Mouse (Mus musculus): ENCODE results near the gene Apobec1. TPM values are rescaled to one million over a fixed set of nuclear protein-coding genes. Genes with fewer than 3 reads are reported as not detected.
"Not testable (repeated sequence)": the region's sequence is repeated elsewhere in the genome, so short reads cannot be mapped to it uniquely, and the experiment has no call there.

Gene Apobec1
- total and polyA plus RNA-seq, 3 experiments, result 4.5 to 5.8 TPM; not detected in 1

GRCm38 (mm10) chr6:122543574-122543973 is 58.7 kb downstream of the Apobec1 start:
- no peaks in the 10 kb centered on the region for H3K9me3 ChIP-seq (replicated peaks; ENCODE audit: insufficient read depth, low read length)
- no peak overlapping the region for H3K9ac ChIP-seq (ENCODE audit: control insufficient read depth, low read depth, low read length, poor library complexity, severe bottlenecking)
- no peak for TF ChIP-seq MAX (IDR thresholded peaks at IDR 0.05; ENCODE audit: low read length)
- DNase-seq (ENCODE audit: low read depth, low spot score), result no peak
- no peaks in the 10 kb centered on the region for H3K4me1 ChIP-seq (ENCODE audit: control insufficient read depth in 1 of 2, insufficient read depth in 2 of 2, low read length in 2 of 2)
- no peaks in the 10 kb centered on the region for H3K79me2 ChIP-seq (ENCODE audit: control insufficient read depth, insufficient read depth, low read length, poor library complexity)
- no peak overlapping the region for H3K4me3 ChIP-seq (ENCODE audit: control insufficient read depth in 1 of 2, insufficient read depth in 1 of 2, low read depth in 2 of 2, low read length in 2 of 2)
- H3K27ac ChIP-seq (ENCODE audit: control insufficient read depth, low read depth, low read length), result no peak overlapping the region
- peaks cover 0 to 6% of the 10 kb centered on the region in 2 experiments; a peak in 2 of 4 replicates for H3K27me3 ChIP-seq (ENCODE audit: control insufficient read depth in 1 of 2, insufficient read depth in 2 of 2, low read length in 2 of 2)
- no peaks in the 10 kb centered on the region for H3K36me3 ChIP-seq (ENCODE audit: control insufficient read depth in 1 of 2, insufficient read depth in 2 of 2, low read length in 2 of 2)

GRCm38 (mm10) chr6:122542459-122542858 is 59.8 kb downstream of the Apobec1 start:
- H3K4me1 ChIP-seq (ENCODE audit: control insufficient read depth in 1 of 2, insufficient read depth in 2 of 2, low read length in 2 of 2); H3K27me3 ChIP-seq (ENCODE audit: control insufficient read depth in 1 of 2, insufficient read depth in 2 of 2, low read length in 2 of 2); H3K4me3 ChIP-seq (ENCODE audit: control insufficient read depth in 1 of 2, insufficient read depth in 1 of 2, low read depth in 2 of 2, low read length in 2 of 2); H3K9me3 ChIP-seq (replicated peaks; ENCODE audit: insufficient read depth, low read length); H3K79me2 ChIP-seq (ENCODE audit: control insufficient read depth, insufficient read depth, low read length, poor library complexity); H3K9ac ChIP-seq (ENCODE audit: control insufficient read depth, low read depth, low read length, poor library complexity, severe bottlenecking); DNase-seq (ENCODE audit: low read depth, low spot score); H3K27ac ChIP-seq (ENCODE audit: control insufficient read depth, low read depth, low read length); H3K36me3 ChIP-seq (ENCODE audit: control insufficient read depth in 1 of 2, insufficient read depth in 2 of 2, low read length in 2 of 2): not testable (repeated sequence)
- TF ChIP-seq ZNF384 (IDR thresholded peaks at IDR 0.05; ENCODE audit: low read depth, low read length), result 0 out of 2 replicates have a peak, but pooled peaks have one; percentile 44

GRCm38 (mm10) chr6:122539564-122539963 is 62.7 kb downstream of the Apobec1 start:
- Histone ChIP-seq H3K36me3 (ENCODE audit: control insufficient read depth in 1 of 2, insufficient read depth in 2 of 2, low read length in 2 of 2) (no peaks in the 10 kb centered on the region), H3K4me1 (ENCODE audit: control insufficient read depth in 1 of 2, insufficient read depth in 2 of 2, low read length in 2 of 2) (no peaks in the 10 kb centered on the region), H3K79me2 (ENCODE audit: control insufficient read depth, insufficient read depth, low read length, poor library complexity) (no peaks in the 10 kb centered on the region), H3K27ac (ENCODE audit: control insufficient read depth, low read depth, low read length) (no peak overlapping the region), H3K4me3 (ENCODE audit: control insufficient read depth in 1 of 2, insufficient read depth in 1 of 2, low read depth in 2 of 2, low read length in 2 of 2) (no peak overlapping the region), H3K9me3 (replicated peaks; ENCODE audit: insufficient read depth, low read length) (no peaks in the 10 kb centered on the region), H3K27me3 (ENCODE audit: control insufficient read depth in 1 of 2, insufficient read depth in 2 of 2, low read length in 2 of 2) (peaks cover 3% of the 10 kb centered on the region in 2 experiments; a peak in 3 of 4 replicates), H3K9ac (ENCODE audit: control insufficient read depth, low read depth, low read length, poor library complexity, severe bottlenecking) (no peak overlapping the region)
- no peak for DNase-seq (ENCODE audit: low read depth, low spot score)
- TF ChIP-seq POLR2AphosphoS2 (IDR thresholded peaks at IDR 0.05; ENCODE audit: low read length), result no peak
- TF ChIP-seq RCOR1 (IDR thresholded peaks at IDR 0.05; ENCODE audit: low read depth, low read length), result no peak
- no peak for TF ChIP-seq SIN3A (IDR thresholded peaks at IDR 0.05; ENCODE audit: low read length)
- TF ChIP-seq KAT2A (conservative IDR thresholded peaks at IDR 0.05; ENCODE audit: low read depth, low read length), result no peak
- no peak for TF ChIP-seq TAL1 (IDR thresholded peaks at IDR 0.05; ENCODE audit: low read length)
- TF ChIP-seq HCFC1 (IDR thresholded peaks at IDR 0.05; ENCODE audit: low read depth, low read length), result no peak
- no peak for TF ChIP-seq MAFK (IDR thresholded peaks at IDR 0.05; ENCODE audit: borderline replicate concordance, low read depth, low read length)
- TF ChIP-seq BHLHE40 (IDR thresholded peaks at IDR 0.05; ENCODE audit: borderline replicate concordance, low read depth, low read length), result no peak
- no peak for TF ChIP-seq MAZ (IDR thresholded peaks at IDR 0.05; ENCODE audit: low read depth, low read length)
- no peak for TF ChIP-seq ZC3H11A (IDR thresholded peaks at IDR 0.05; ENCODE audit: low read depth, low read length)
- TF ChIP-seq ZNF384 (IDR thresholded peaks at IDR 0.05; ENCODE audit: low read depth, low read length), result no peak
- TF ChIP-seq MEF2A (IDR thresholded peaks at IDR 0.05; ENCODE audit: extremely low read depth, insufficient replicate concordance, low read depth, low read length, poor library complexity, severe bottlenecking), result no peak
- TF ChIP-seq ZMIZ1 (IDR thresholded peaks at IDR 0.05; ENCODE audit: low read depth, low read length), result no peak
- no peak for TF ChIP-seq GATA1 (IDR thresholded peaks at IDR 0.05; ENCODE audit: low read depth, low read length)
- TF ChIP-seq EP300 (IDR thresholded peaks at IDR 0.05; ENCODE audit: low read depth in 1 of 2, low read length in 2 of 2), result no peak
- no peak for TF ChIP-seq JUND (IDR thresholded peaks at IDR 0.05; ENCODE audit: low read depth, low read length)
- TF ChIP-seq MXI1 (IDR thresholded peaks at IDR 0.05; ENCODE audit: low read depth, low read length), result no peak
- no peak for TF ChIP-seq CHD2 (IDR thresholded peaks at IDR 0.05; ENCODE audit: low read length)
- no peak for TF ChIP-seq TBP (IDR thresholded peaks at IDR 0.05; ENCODE audit: low read depth, low read length)

Measured in MEL (cell line).